Mouse (Mus musculus): ENCODE measurements around the gene Hhatl.

DNA sequence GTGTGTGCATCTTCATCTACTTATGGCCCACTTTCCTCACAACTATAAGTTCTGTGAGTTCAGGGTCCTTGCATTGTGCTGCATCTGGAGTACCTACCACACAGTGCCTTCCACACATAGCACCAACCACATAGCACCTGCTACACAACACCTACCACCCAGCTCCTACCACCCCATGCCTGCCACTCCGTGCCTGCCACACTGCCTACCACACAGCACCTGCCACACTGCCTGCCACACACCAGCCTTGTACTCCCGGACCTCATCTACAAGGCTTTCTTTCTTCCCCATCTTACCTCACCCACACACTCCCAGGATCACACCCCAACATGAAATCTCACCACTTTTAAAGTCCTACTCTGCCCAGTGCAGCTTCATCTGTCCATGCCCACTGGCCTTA is 5.9 kb downstream of the Hhatl start:
- TF ChIP-seq CTCF (IDR thresholded peaks at IDR 0.05; ENCODE audit: low read depth) (no peak), EP300 (IDR thresholded peaks at IDR 0.05; ENCODE audit: low read depth) (no peak)

Data from liver, postnatal 0 days (tissue).